In the genomic region with DNA sequence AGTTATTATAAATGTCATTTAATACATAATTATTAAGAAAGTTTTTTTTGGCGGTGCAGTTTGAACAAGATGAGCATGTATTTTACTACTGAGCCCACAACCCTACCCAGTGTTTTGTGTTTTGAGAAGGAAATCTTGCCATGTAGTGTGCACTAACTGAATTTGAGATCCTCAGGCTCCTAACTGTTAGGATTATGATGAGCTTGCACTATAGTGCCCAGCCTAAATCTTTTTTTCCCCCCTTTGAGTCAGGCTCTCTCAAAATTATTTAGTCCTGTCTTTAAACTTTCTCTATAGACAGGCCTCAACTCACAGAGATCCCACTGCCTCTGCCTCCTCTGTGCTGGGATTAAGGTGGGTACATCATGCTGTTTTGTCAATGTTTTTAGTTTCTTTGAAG, we compare ENCODE assay signal across 8 mouse cellular contexts. TPM values are rescaled to one million over a fixed set of nuclear protein-coding genes. Genes with fewer than 3 reads are reported as not detected.
DNase-seq lines count a peak whose midpoint lies in the region; ATAC-seq and TF ChIP-seq lines count a peak whose summit lies in the region.

No protein-coding gene starts in this region.

- no peak overlapping the region for H3K9ac ChIP-seq in hindbrain, embryonic 11.5 days (ENCODE audit: low read depth, low read length)
- peak overlapping the region; percentile 16; the same call in 1 of the 2 replicates for H3K9ac ChIP-seq in MEL (ENCODE audit: control insufficient read depth, low read depth, low read length, poor library complexity, severe bottlenecking)
- no peak overlapping the region for H3K9ac ChIP-seq in forebrain, embryonic 13.5 days
- H3K9ac ChIP-seq in limb, embryonic 15.5 days: no peak overlapping the region

- DNase-seq in hindbrain, embryonic 10.5 days (ENCODE audit: low spot score): no peak
- DNase-seq in hindbrain, embryonic 11.5 days (ENCODE audit: low spot score): no peak
- DNase-seq in MEL (ENCODE audit: low read depth, low spot score): no peak
- no peak for DNase-seq in cerebellum, postnatal 10 days
- DNase-seq in urinary bladder, adult 2 months (ENCODE audit: low spot score): no peak
- DNase-seq in frontal cortex, postnatal 14 days (ENCODE audit: low spot score in 2 of 2): no peak

- TF ChIP-seq CTCF in MEL (IDR thresholded peaks at IDR 0.05 in 2 of 3, conservative IDR thresholded peaks at IDR 0.05 in 1 of 3; ENCODE audit: control insufficient read depth in 1 of 3, insufficient read depth in 1 of 3, low read depth in 2 of 3, low read length in 3 of 3, poor library complexity in 1 of 3, severe bottlenecking in 1 of 3): no peak

- H3K27ac ChIP-seq in hindbrain, embryonic 10.5 days: no peak overlapping the region
- no peak overlapping the region for H3K27ac ChIP-seq in hindbrain, embryonic 11.5 days (ENCODE audit: low read depth, low read length)
- H3K27ac ChIP-seq in MEL (ENCODE audit: control insufficient read depth, low read depth, low read length): no peak overlapping the region
- no peak overlapping the region for H3K27ac ChIP-seq in forebrain, embryonic 13.5 days
- H3K27ac ChIP-seq in limb, embryonic 15.5 days: no peak overlapping the region

- peak overlapping the region; percentile 73; the same call in 1 of the 2 replicates for H3K4me3 ChIP-seq in hindbrain, embryonic 10.5 days
- no peak overlapping the region for H3K4me3 ChIP-seq in hindbrain, embryonic 11.5 days (ENCODE audit: low read depth, low read length)
- H3K4me3 ChIP-seq in MEL (ENCODE audit: control insufficient read depth in 1 of 2, insufficient read depth in 1 of 2, low read depth in 2 of 2, low read length in 2 of 2): no peak overlapping the region; a peak in 1 of 4 replicates
- H3K4me3 ChIP-seq in forebrain, embryonic 13.5 days: peak overlapping the region; percentile 70; the same call in 1 of the 2 replicates
- peak overlapping the region; percentile 94; the same call in 1 of the 2 replicates for H3K4me3 ChIP-seq in limb, embryonic 15.5 days

- H3K9me3 ChIP-seq in hindbrain, embryonic 10.5 days: no peaks in the 10 kb centered on the region
- no peaks in the 10 kb centered on the region for H3K9me3 ChIP-seq in hindbrain, embryonic 11.5 days (ENCODE audit: control insufficient read depth, low read length)
- H3K9me3 ChIP-seq in MEL (replicated peaks; ENCODE audit: insufficient read depth, low read length): no peaks in the 10 kb centered on the region
- no peaks in the 10 kb centered on the region for H3K9me3 ChIP-seq in forebrain, embryonic 13.5 days (replicated peaks)
- no peaks in the 10 kb centered on the region for H3K9me3 ChIP-seq in limb, embryonic 15.5 days

- no peak overlapping the region for H3K4me2 ChIP-seq in hindbrain, embryonic 11.5 days (replicated peaks; ENCODE audit: low read depth, low read length)
- peak overlapping the region; percentile 87 for H3K4me2 ChIP-seq in forebrain, embryonic 13.5 days
- H3K4me2 ChIP-seq in limb, embryonic 15.5 days: 0 out of 2 replicates have a peak overlapping the region, but pooled peaks have one; percentile 80

- no peak for TF ChIP-seq EP300 in MEL (IDR thresholded peaks at IDR 0.05; ENCODE audit: low read depth in 1 of 2, low read length in 2 of 2)

- peaks cover 7% of the 10 kb centered on the region; the same call in 1 of the 2 replicates for H3K27me3 ChIP-seq in hindbrain, embryonic 10.5 days (ENCODE audit: insufficient read depth, poor library complexity, severe bottlenecking)
- H3K27me3 ChIP-seq in hindbrain, embryonic 11.5 days (ENCODE audit: control insufficient read depth, insufficient read depth, low read length): no peaks in the 10 kb centered on the region
- no peaks in the 10 kb centered on the region for H3K27me3 ChIP-seq in MEL (ENCODE audit: control insufficient read depth in 1 of 2, insufficient read depth in 2 of 2, low read length in 2 of 2)
- no peaks in the 10 kb centered on the region for H3K27me3 ChIP-seq in forebrain, embryonic 13.5 days
- no peaks in the 10 kb centered on the region for H3K27me3 ChIP-seq in limb, embryonic 15.5 days

- no peak for TF ChIP-seq POLR2A in MEL (IDR thresholded peaks at IDR 0.05; ENCODE audit: control insufficient read depth in 1 of 2, insufficient read depth in 1 of 2, low read depth in 1 of 2, low read length in 2 of 2, poor library complexity in 1 of 2)

- TF ChIP-seq RAD21 in MEL (IDR thresholded peaks at IDR 0.05; ENCODE audit: low read depth, low read length): no peak

- H3K79me2 ChIP-seq in MEL (ENCODE audit: control insufficient read depth, insufficient read depth, low read length, poor library complexity): peaks cover 29% of the 10 kb centered on the region

- no peaks in the 10 kb centered on the region for H3K36me3 ChIP-seq in hindbrain, embryonic 10.5 days
- H3K36me3 ChIP-seq in hindbrain, embryonic 11.5 days (ENCODE audit: control insufficient read depth, insufficient read depth, low read length): no peaks in the 10 kb centered on the region
- H3K36me3 ChIP-seq in MEL (ENCODE audit: control insufficient read depth in 1 of 2, insufficient read depth in 2 of 2, low read length in 2 of 2): peaks cover 0 to 27% of the 10 kb centered on the region in 2 experiments; a peak in 3 of 4 replicates
- H3K36me3 ChIP-seq in forebrain, embryonic 13.5 days (ENCODE audit: poor library complexity, severe bottlenecking): no peaks in the 10 kb centered on the region
- no peaks in the 10 kb centered on the region for H3K36me3 ChIP-seq in limb, embryonic 15.5 days

- 91% methylated on average over 1 of the region's 1 CpGs for WGBS in hindbrain, embryonic 10.5 days
- WGBS in hindbrain, embryonic 11.5 days: 95% methylated on average over 1 of the region's 1 CpGs
- WGBS in forebrain, embryonic 13.5 days: 95% methylated on average over 1 of the region's 1 CpGs
- WGBS in limb, embryonic 15.5 days: 84% methylated on average over 1 of the region's 1 CpGs

- no peak for ATAC-seq in hindbrain, embryonic 11.5 days (ENCODE audit: low FRiP score)
- ATAC-seq in forebrain, embryonic 13.5 days: no peak
- ATAC-seq in limb, embryonic 15.5 days (ENCODE audit: insufficient number of reproducible peaks, low FRiP score, low TSS enrichment, low read depth): no peak

- peaks cover 18% of the 10 kb centered on the region for H3K4me1 ChIP-seq in hindbrain, embryonic 10.5 days (replicated peaks)
- no peaks in the 10 kb centered on the region for H3K4me1 ChIP-seq in hindbrain, embryonic 11.5 days (replicated peaks; ENCODE audit: control insufficient read depth, insufficient read depth, low read length)
- H3K4me1 ChIP-seq in MEL (ENCODE audit: control insufficient read depth in 1 of 2, insufficient read depth in 2 of 2, low read length in 2 of 2): peaks cover 7 to 15% of the 10 kb centered on the region in 2 experiments
- H3K4me1 ChIP-seq in forebrain, embryonic 13.5 days: peaks cover 13% of the 10 kb centered on the region
- peaks cover 17% of the 10 kb centered on the region for H3K4me1 ChIP-seq in limb, embryonic 15.5 days

TF ChIP-seq in MEL, 35 proteins besides CTCF, POLR2A, EP300 and RAD21:
- TF ChIP-seq CHD2 (IDR thresholded peaks at IDR 0.05; ENCODE audit: low read length): no peak
- no peak for TF ChIP-seq CHD1 (IDR thresholded peaks at IDR 0.05; ENCODE audit: low read depth, low read length)
- no peak for TF ChIP-seq ZKSCAN1 (IDR thresholded peaks at IDR 0.05; ENCODE audit: low read depth, low read length)
- TF ChIP-seq SMC3 (IDR thresholded peaks at IDR 0.05; ENCODE audit: low read depth, low read length): no peak
- no peak for TF ChIP-seq TAL1 (IDR thresholded peaks at IDR 0.05; ENCODE audit: low read length)

RNA-seq across cellular contexts. Expression of a gene that starts 1.4 kb away (rescaled TPM):
- 84.6 and 93.3 TPM in 2 replicates for polyA plus RNA-seq in hindbrain, embryonic 10.5 days (2016; fragmentation: Nextera tagmentation; extraction: Ambion mirVana)
- 91.3 and 96.4 TPM in 2 replicates for polyA plus RNA-seq in hindbrain, embryonic 11.5 days (2014; fragmentation: Nextera tagmentation; extraction: Ambion mirVana)
- total RNA-seq in MEL (2012; rRNA removed): 41.5 and 45.7 TPM in 2 replicates
- 10 to 100 TPM in 1 of 2 experiments, not detected in 1; 75.0 TPM for polyA plus RNA-seq in MEL (2012; ENCODE audit: insufficient read depth in 1 of 2, insufficient read length in 2 of 2, low read depth in 1 of 2, low replicate concordance in 2 of 2, missing spikeins in 1 of 2)
- polyA plus RNA-seq in forebrain, embryonic 13.5 days (2015; fragmentation: Nextera tagmentation; extraction: Ambion mirVana): 77.0 and 85.1 TPM in 2 replicates
- polyA plus RNA-seq in limb, embryonic 15.5 days (2015; fragmentation: Nextera tagmentation; extraction: Ambion mirVana): 99.6 and 106 TPM in 2 replicates
- polyA plus RNA-seq in urinary bladder, adult 2 months (2012; rRNA removed): 54.0 and 59.1 TPM in 2 replicates

RNA-seq across cellular contexts. Expression of a gene that starts 8.4 kb away (rescaled TPM):
- polyA plus RNA-seq in hindbrain, embryonic 10.5 days (2016; fragmentation: Nextera tagmentation; extraction: Ambion mirVana): 192 and 203 TPM in 2 replicates
- 147 and 162 TPM in 2 replicates for polyA plus RNA-seq in hindbrain, embryonic 11.5 days (2014; fragmentation: Nextera tagmentation; extraction: Ambion mirVana)
- 50.6 and 60.4 TPM in 2 replicates for total RNA-seq in MEL (2012; rRNA removed)
- polyA plus RNA-seq in MEL (2012; ENCODE audit: insufficient read depth in 1 of 2, insufficient read length in 2 of 2, low read depth in 1 of 2, low replicate concordance in 2 of 2, missing spikeins in 1 of 2): 10 to 100 TPM in 1 of 2 experiments, not detected in 1; 54.6 TPM
- polyA plus RNA-seq in forebrain, embryonic 13.5 days (2015; fragmentation: Nextera tagmentation; extraction: Ambion mirVana): 158 and 173 TPM in 2 replicates
- 48.3 and 54.5 TPM in 2 replicates for polyA plus RNA-seq in limb, embryonic 15.5 days (2015; fragmentation: Nextera tagmentation; extraction: Ambion mirVana)
- polyA plus RNA-seq in urinary bladder, adult 2 months (2012; rRNA removed): 8.3 and 12.0 TPM in 2 replicates

RNA-seq across cellular contexts. Expression of a gene that starts 47.9 kb away (rescaled TPM):
- polyA plus RNA-seq in hindbrain, embryonic 10.5 days (2016; fragmentation: Nextera tagmentation; extraction: Ambion mirVana): 24.4 and 25.5 TPM in 2 replicates
- polyA plus RNA-seq in hindbrain, embryonic 11.5 days (2014; fragmentation: Nextera tagmentation; extraction: Ambion mirVana): 14.4 and 15.0 TPM in 2 replicates
- 9.8 and 11.5 TPM in 2 replicates for total RNA-seq in MEL (2012; rRNA removed)
- 10 to 100 TPM in 1 of 2 experiments, not detected in 1; 38.3 TPM for polyA plus RNA-seq in MEL (2012; ENCODE audit: insufficient read depth in 1 of 2, insufficient read length in 2 of 2, low read depth in 1 of 2, low replicate concordance in 2 of 2, missing spikeins in 1 of 2)
- polyA plus RNA-seq in forebrain, embryonic 13.5 days (2015; fragmentation: Nextera tagmentation; extraction: Ambion mirVana): 19.4 and 20.1 TPM in 2 replicates
- 16.8 and 18.4 TPM in 2 replicates for polyA plus RNA-seq in limb, embryonic 15.5 days (2015; fragmentation: Nextera tagmentation; extraction: Ambion mirVana)
- polyA plus RNA-seq in urinary bladder, adult 2 months (2012; rRNA removed): 32.6 and 33.5 TPM in 2 replicates

Comparison
In these comparisons a context has a peak if more than half of its experiments do, and no peak if none do; other contexts are left out.
1. H3K4me3 ChIP-seq: peak in hindbrain, embryonic 10.5 days (single experiment), forebrain, embryonic 13.5 days (single experiment) and limb, embryonic 15.5 days (single experiment); none in hindbrain, embryonic 11.5 days (single experiment) and MEL (0 of 2).